Mouse (Mus musculus) liver, embryonic 14.5 days (tissue): ENCODE data around the gene Sigirr.

Experiments
- CTCF ChIP-seq: IDR thresholded peaks from 2 replicates; pipeline ENCODE4 v1.5.1; 2016; ENCODE audit warnings: antibody characterized with exemption, low read depth, control low read depth
- EP300 ChIP-seq: IDR thresholded peaks from 2 replicates; pipeline ENCODE4 v1.6.1; 2016; ENCODE audit warnings: antibody characterized with exemption, low read depth

- TF ChIP-seq EP300 (no peak), CTCF (no peak)
Observed at GRCm38 (mm10) chr7:141057541-141057940, 42.8 kb downstream of the Sigirr start.
